Mouse (Mus musculus) erythroblast, embryonic 14.5 days (primary cell): ENCODE measurements around the gene Irs3.

Experiments used
- GATA1 ChIP-seq: IDR thresholded peaks from 2 replicates; pipeline ENCODE4 v1.6.1; 2012; ENCODE audit warnings: low read length, inconsistent platforms, mixed read lengths
- TAL1 ChIP-seq: IDR thresholded peaks from 3 replicates; pipeline ENCODE4 v1.6.1; 2012; ENCODE audit warnings: low read length, inconsistent platforms, mixed read lengths

- TF ChIP-seq GATA1 (no peak), TAL1 (no peak)
These were observed 37.0 kb upstream of the Irs3 start for GRCm38 (mm10) chr5:137682526-137682925.
